Mouse (Mus musculus) adipose tissue, adult 10 weeks (tissue): ENCODE results near the gene Serinc5. TPM values are rescaled to one million over a fixed set of nuclear protein-coding genes. Genes with fewer than 3 reads are reported as not detected.

Source experiments
- polyA plus RNA-seq: library from polyadenylated mRNA; stranded (reverse); fragments of 350-450 nt; fragmentation: Illumina TruSeq; extraction: RNeasy Lipid Tissue Mini Kit (QIAGEN cat#74804); gene quantifications from one replicate; pipeline ENCODE4 v1.2.3, GENCODE M21; 2014; ENCODE audit warnings: low read depth, low replicate concordance

The Serinc5 gene
- 31.2 TPM for polyA plus RNA-seq

DNA sequence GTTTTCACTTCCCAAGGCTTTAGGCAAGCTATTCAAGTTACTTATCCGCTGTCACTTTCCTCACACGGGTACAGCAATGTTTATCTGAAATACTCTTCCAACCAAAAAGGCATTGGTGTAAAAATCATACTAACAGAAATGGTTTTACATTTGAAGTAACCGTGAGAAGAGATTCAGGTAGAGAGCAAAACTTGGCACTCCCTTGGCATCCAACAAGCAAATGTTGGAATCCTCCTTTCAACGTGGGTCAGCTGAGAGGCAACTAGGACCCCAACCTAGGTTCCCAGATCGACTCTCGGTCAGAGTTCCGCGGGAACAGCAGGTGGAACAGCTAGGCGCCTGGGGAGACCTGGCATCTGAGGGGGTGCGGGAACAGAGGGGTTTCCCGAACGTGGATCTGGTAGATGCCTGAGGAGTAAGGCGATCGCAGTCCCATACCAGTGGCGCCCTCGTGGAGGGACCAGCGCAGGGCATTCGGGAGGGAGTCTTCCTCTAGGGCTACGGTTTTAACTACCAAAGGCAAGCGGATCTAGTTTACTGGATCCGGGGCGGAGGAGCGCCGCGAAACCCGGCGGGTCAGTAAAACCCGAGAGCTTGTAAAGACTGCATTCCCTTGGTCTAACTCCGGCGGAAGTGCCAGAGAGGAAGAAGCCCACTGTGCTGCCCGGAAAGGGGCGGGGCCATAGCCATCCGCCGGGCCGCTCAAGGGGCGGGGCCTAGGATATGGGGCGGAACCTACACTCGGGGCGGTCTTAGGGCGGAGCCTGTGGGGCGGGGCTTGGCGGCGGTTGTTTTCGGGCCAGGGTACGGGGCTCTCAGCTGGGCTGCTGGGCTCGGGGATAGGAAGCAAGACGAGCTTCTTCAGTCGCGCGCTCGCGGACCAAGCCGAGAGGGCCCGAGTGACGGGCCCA lies at the start of gene Serinc5:
Gene Serinc5 (plus strand): TSS at position 781 of the 911 bp plus-strand sequence.

DNA sequence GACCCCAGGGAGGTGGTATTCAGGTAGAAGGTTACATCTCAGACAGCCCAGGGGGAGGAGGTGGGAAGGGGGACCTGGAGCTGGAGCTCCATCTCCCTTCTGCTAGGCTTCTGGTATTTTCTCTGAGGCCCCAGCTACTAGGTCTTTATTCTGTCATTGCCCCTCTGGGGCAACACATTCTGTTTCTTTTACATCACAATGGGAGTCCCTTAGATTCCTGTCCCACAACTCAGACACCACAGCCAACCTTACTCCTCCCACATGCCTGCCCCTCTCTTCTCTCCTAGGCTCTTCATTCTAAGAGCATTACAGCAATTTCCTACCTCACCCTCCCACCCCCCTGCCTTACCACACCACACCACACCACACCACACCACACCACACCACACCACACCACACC lies 34.8 kb upstream of the Serinc5 start, which contains the start of gene Spz1:
Gene Spz1 (minus strand): TSS at position 101 of the 400 bp plus-strand sequence.

Other genes starting within 250 kb of the Serinc5 start
- gene Ankrd34b, start 185.2 kb upstream of the Serinc5 start, polyA plus RNA-seq: 0.56 TPM
- gene Fam151b, start 127.1 kb upstream of the Serinc5 start, polyA plus RNA-seq: 5.5 TPM
- gene Zfyve16, start 80.2 kb upstream of the Serinc5 start, polyA plus RNA-seq: 10.6 TPM
- 45.6 TPM for gene Spz1, start 34.9 kb upstream of the Serinc5 start, polyA plus RNA-seq
- 0.32 TPM for gene Thbs4, start 183.7 kb downstream of the Serinc5 start, polyA plus RNA-seq
- 11.6 TPM for gene Mtx3, start 233.7 kb downstream of the Serinc5 start, polyA plus RNA-seq